Mouse (Mus musculus): ENCODE data around the gene Nup188. TPM values are rescaled to one million over a fixed set of nuclear protein-coding genes. Genes with fewer than 3 reads are reported as not detected.

Gene Nup188
- total RNA-seq, 2 experiments from 2014 or later, result 19.6 to 20.0 TPM

GRCm38 (mm10) chr2:30270134-30270533, 16.1 kb upstream of the Nup188 start:
- DNase-seq (ENCODE audit: low spot score), result peak; percentile 75
- intact Hi-C loops (cut with DNase I), result loop anchor here (1.0 to 5.0 kb wide), 4 partner anchors 33 to 141 kb away; partner anchors contain the start of genes Endog, Kyat1 and Lrrc8a

- intact Hi-C loops (cut with DNase I), result no loop called here
- DNase-seq (ENCODE audit: low spot score), result no peak
These were observed 5.5 kb upstream of the Nup188 start, which contains the start of gene Gm28038 for GRCm38 (mm10) chr2:30280743-30281142. Gene Gm28038 (plus strand): TSS chr2:30281043.

- intact Hi-C loops (cut with DNase I), result no loop called here
- DNase-seq (ENCODE audit: low spot score), result no peak
These were observed 4.5 kb upstream of the Nup188 start for GRCm38 (mm10) chr2:30281651-30282050.

DNA sequence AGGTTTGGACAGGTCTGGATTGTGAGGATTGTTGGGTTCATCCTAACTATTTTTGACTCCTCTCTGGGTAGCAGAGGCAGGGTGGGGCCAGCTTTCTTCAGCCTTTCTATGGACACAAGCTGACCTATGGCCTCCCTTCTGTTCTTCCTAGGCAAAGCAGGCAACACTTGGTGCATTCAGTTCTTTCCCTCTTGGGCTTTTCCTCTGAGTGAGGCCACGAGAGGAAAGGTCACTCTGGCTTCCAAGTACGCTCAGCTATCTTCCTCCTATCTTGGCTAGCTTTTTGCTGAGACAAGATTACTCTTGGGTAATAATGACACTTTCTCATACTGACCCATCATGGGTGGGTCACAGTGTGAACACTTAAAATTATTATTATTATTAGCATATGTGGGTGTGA, 3.0 kb upstream of the Nup188 start:
- intact Hi-C loops (cut with DNase I), result no loop called here
- DNase-seq (ENCODE audit: low spot score), result no peak

DNA sequence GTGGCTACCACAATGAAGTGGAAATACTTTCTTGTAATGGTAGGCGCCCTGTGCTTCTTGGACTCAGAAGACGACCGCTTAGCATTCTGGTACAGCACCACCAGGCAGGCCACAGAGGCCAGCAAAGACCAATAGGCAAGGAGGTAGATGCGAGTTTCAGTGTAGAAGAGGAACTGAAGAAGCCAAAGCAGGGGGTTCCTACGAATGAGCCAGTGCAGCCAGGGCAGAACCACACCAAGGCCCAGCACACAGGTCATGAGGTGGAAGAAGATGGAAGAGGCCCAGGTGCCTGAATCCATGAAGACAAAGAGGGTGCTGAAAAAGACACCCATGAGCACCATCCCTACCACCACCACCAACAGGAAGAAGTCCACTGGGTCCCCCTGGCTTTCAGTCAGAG, 1.2 kb upstream of the Nup188 start:
- DNase-seq (ENCODE audit: low spot score), result no peak
- intact Hi-C loops (cut with DNase I), result no loop called here

- intact Hi-C loops (cut with DNase I), result no loop called here
- no peak for DNase-seq (ENCODE audit: low spot score)
These were observed 598 bp upstream of the Nup188 start for GRCm38 (mm10) chr2:30285416-30286181.

DNA sequence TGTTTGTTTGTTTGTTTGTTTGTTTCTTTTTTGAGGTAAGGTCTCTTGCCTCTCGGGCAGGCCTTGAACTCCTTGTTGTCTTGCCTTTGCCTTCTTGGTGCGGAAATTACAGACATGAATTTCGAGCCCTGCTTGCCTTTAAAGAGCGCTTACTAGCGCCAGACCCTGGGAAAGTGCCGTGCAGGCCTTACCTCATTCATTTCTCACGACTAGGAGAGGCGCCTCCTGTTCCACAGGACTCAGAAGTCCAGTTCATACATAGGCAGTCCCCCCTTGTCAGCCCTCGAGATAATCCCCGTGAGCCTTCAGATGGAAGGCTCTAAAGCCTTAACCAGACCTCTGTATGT, 803 bp downstream of the Nup188 start:
- intact Hi-C loops (cut with DNase I), result no loop called here
- no peak for DNase-seq (ENCODE audit: low spot score)

DNA sequence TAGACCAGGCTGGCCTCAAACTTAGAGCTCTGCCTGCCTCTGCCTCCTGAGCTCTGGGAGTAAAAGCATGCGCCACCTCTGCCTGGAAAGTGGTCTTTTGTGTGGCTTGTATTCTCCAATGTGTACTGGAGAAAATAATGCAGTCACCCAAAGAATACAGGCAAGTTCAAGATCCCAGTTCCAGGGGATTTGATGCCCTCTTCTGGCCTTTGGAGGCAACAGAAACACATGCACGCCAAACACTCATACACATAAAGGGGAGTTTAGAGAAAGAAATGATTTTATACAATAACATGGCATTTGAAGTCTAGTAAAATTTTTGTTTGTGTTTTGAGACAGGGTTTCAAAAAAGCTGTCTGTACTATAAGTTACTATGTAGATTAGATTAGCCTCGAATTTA, 13.3 kb downstream of the Nup188 start:
- no peak for DNase-seq (ENCODE audit: low spot score)
- intact Hi-C loops (cut with DNase I), result no loop called here

- DNase-seq (ENCODE audit: low spot score), result no peak
- intact Hi-C loops (cut with DNase I), result no loop called here
These were observed 13.8 kb downstream of the Nup188 start for GRCm38 (mm10) chr2:30299966-30300365.

- DNase-seq (ENCODE audit: low spot score), result no peak
These were observed 19.9 kb downstream of the Nup188 start for GRCm38 (mm10) chr2:30306087-30306486.

DNA sequence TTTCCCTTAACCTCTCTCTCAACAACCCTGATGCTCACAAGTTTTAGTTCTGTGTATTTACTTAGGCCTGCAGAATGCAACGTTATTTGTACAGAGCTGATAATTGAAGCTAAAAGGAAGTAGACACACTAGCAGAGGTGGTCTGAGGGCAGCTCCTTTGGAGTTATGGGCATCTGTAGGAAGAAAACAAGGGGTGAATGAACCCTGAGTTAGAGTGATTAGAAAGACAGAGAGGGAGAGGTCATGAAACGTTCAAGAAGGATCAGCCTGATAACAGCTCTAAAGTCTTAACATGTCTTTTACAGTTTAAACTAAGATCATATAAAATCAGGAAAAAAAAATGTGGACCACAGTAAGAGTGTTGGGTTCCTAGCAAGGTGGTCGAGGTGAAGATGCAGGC, 23.2 kb downstream of the Nup188 start:
- intact Hi-C loops (cut with DNase I), result no loop called here
- DNase-seq (ENCODE audit: low spot score), result no peak

More at GRCm38 (mm10) chr2:30306087-30306486, 19.9 kb downstream of the Nup188 start:
- intact Hi-C loops (cut with DNase I), result no loop called here

GRCm38 (mm10) chr2:30311481-30311880, 25.3 kb downstream of the Nup188 start:
- intact Hi-C loops (cut with DNase I), result no loop called here
- DNase-seq (ENCODE audit: low spot score), result no peak

DNA sequence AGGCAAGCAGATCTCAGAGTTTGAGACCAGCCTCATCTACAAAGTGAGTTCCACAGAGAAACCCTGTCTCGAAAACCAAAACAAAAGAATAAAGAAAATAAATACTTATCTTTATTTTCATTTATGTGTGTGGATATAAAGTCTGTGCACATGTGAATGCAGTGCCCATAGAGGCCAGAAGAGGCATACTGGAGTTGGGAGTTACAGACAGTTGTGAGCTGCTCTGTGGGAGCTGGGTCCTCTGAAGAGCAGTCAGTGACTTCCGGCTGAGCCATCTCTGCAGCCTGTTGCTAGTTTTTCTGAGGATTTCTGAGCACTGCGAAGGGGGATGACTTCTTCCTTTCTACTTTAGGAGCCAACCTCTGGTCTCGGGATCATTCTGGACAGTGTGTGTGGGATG, 29.9 kb downstream of the Nup188 start:
- intact Hi-C loops (cut with DNase I), result no loop called here
- no peak for DNase-seq (ENCODE audit: low spot score)

DNA sequence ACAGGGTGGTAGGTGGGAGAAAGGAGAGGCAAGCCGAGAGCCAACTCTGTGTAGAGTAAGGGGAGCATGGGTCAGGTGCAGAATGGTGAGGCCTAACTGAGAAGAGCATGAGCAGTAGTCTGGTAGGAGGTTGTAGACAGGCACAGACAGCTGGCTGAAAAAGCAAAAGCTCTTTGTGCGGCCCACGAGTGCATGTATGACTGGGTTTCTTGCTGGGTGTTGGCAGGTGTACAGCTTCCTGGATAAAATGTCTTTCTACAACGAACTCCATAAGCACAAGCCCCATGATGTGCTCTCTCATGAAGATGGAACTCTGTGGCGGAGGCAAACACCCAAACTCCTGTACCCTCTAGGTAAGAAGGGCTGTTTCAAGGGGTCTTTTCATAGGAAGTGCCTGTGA, 30.8 kb downstream of the Nup188 start:
- DNase-seq (ENCODE audit: low spot score), result no peak
- intact Hi-C loops (cut with DNase I), result no loop called here

DNA sequence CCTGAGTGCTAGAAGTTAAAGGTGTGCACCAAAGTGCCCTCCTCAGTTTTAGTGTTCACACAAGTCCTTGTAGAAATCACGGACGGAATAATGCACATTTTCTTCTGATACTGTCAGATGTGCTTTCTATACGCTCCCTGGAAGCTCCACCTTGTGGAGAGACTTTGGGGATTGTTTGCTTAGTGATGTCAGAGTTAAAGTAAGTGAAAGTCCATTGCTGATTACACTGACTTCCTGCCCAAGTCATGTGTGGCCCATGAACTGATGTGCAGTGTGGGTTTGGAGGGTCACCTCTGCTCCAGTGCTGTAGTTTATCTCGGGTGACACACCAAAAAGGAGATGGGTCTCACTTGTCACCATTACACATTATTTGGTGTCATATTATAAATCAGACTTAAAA, 33.1 kb downstream of the Nup188 start:
- no peak for DNase-seq (ENCODE audit: low spot score)
- intact Hi-C loops (cut with DNase I), result no loop called here

DNA sequence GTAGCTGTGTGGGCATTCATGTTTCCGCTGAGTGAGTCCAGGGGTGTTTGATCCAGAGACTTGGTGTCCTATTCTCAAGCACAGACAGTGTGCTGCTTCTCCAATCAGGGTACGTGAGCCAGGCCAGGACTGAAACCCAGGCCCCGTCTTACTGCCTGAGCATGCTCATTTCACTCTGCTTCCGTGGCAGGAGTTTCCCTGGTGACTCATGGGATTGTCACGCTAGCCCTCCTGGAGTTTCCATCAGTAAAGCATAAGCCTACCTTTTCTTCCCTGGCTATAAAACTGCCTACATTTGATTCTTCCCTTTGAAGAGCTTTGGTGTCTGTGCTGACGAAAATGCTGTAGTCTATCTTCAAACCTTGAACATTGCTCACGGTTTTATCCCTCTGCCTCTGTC, 36.9 kb downstream of the Nup188 start:
- intact Hi-C loops (cut with DNase I), result no loop called here
- DNase-seq (ENCODE audit: low spot score), result no peak

DNA sequence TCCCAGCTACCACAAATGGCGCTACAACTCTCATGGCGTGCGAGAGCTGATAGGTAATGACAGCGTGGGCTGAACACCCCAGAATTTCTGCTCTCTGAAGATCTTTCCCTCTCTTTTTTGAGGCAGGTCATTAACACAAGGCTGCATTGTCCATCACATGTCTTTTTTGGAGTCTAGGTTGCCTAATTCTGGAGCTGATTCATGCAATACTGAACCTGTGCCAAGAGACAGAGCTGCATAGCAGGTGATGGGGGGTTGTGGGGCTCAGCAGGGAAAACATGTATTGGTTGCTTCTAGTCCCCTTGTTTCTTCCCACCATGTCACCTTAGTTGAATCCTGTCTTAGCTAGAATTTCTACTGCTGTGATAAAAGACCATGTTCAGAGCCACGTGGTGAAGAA, 39.1 kb downstream of the Nup188 start:
- DNase-seq (ENCODE audit: low spot score), result no peak
- intact Hi-C loops (cut with DNase I), result no loop called here

- intact Hi-C loops (cut with DNase I), result no loop called here
- no peak for DNase-seq (ENCODE audit: low spot score)
These were observed 41.1 kb downstream of the Nup188 start for GRCm38 (mm10) chr2:30327276-30327675.

- intact Hi-C loops (cut with DNase I), result no loop called here
These were observed 42.6 kb downstream of the Nup188 start for GRCm38 (mm10) chr2:30328791-30329190.

DNA sequence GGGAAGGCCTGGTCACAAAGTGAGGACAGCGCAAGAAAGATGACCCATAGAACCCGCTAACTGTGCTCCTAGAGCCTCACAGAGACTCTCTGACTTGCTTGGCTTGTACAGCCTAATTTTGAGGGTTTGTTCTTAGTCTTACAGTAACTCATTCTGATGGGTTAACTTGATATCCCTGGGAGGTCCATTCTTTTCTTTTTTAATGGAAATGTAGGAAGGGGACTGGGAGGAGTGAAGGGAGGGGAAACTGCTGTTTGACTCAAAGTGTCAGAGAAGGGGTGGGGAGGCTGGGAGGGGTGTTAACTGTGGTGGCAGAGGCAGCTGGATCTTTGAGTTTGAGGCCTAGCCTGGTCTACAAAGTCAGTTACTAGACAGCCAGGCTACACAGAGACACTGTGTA, 49.1 kb downstream of the Nup188 start:
- no peak for DNase-seq (ENCODE audit: low spot score)

More at GRCm38 (mm10) chr2:30328791-30329190, 42.6 kb downstream of the Nup188 start:
- DNase-seq (ENCODE audit: low spot score), result no peak

GRCm38 (mm10) chr2:30336174-30336915, 50.1 kb downstream of the Nup188 start:
- DNase-seq (ENCODE audit: low spot score), result no peak
- intact Hi-C loops (cut with DNase I), result no loop called here

More for the DNA sequence above, 49.1 kb downstream of the Nup188 start:
- intact Hi-C loops (cut with DNase I), result no loop called here
